Mouse (Mus musculus) hindbrain, embryonic 14.5 days (tissue): ENCODE measurements around the gene Cd40. TPM values are rescaled to one million over a fixed set of nuclear protein-coding genes. Genes with fewer than 3 reads are reported as not detected.

ENCODE experiments used
- ATAC-seq: fragments of 200-750 bp; cut with Nextera tagmentation; 2 replicates; pipeline ENCODE4 v1.8.0; 2017; ENCODE audit warnings: moderate number of reproducible peaks, mild to moderate bottlenecking, moderate TSS enrichment, moderate library complexity; ENCODE audit not compliant: low FRiP score
- DNase-seq: peaks from one replicate; pipeline ENCODE4 v3.0.0-alpha.2; 2015; ENCODE audit warnings: low spot score
- H3K27ac ChIP-seq: fragments of 300-500 bp; sonication (generic); 2 replicates; pipeline ENCODE4 v1.5.1; 2014; ENCODE audit warnings: mild to moderate bottlenecking, moderate library complexity
- H3K27me3 ChIP-seq: fragments of 300-500 bp; sonication (generic); 2 replicates; pipeline ENCODE4 v1.6.1; 2014; ENCODE audit warnings: mild to moderate bottlenecking, low read length, mixed read lengths; ENCODE audit not compliant: control insufficient read depth, insufficient read depth
- H3K36me3 ChIP-seq: fragments of 300-500 bp; sonication (generic); replicated peaks from 2 replicates; pipeline ENCODE4 v1.6.1; 2014; ENCODE audit not compliant: control insufficient read depth, insufficient read depth
- H3K4me1 ChIP-seq: fragments of 300-500 bp; sonication (generic); replicated peaks from 2 replicates; pipeline ENCODE4 v1.6.1; 2014; ENCODE audit warnings: antibody characterized with exemption, low read length, mixed read lengths; ENCODE audit not compliant: control insufficient read depth, insufficient read depth
- H3K4me2 ChIP-seq: fragments of 300-500 bp; sonication (generic); replicated peaks from 2 replicates; pipeline ENCODE4 v1.6.1; 2014; ENCODE audit warnings: mild to moderate bottlenecking, moderate library complexity
- H3K4me3 ChIP-seq: fragments of 300-500 bp; sonication (generic); replicated peaks from 2 replicates; pipeline ENCODE4 v1.5.1; 2014; ENCODE audit warnings: mild to moderate bottlenecking, low read length
- H3K9ac ChIP-seq: fragments of 300-500 bp; sonication (generic); 2 replicates; pipeline ENCODE4 v1.6.1; 2014
- H3K9me3 ChIP-seq: fragments of 300-500 bp; sonication (generic); 2 replicates; pipeline ENCODE4 v1.6.1; 2016; ENCODE audit warnings: low read length; ENCODE audit not compliant: control insufficient read depth
- WGBS: fragments of 180-500 bp; shearing (Covaris S2); extraction: QIAGEN DNeasy Blood & Tissue Kit; methylation state at CpG from one replicate; pipeline ENCODE4 v1.1.7; 2014; 5-methylcytosine and 5-hydroxymethylcytosine counted together
- polyA plus RNA-seq: library from polyadenylated mRNA; unstranded; fragments of >200 nt; fragmentation: Nextera tagmentation; extraction: Ambion mirVana; gene quantifications from 2 replicates; pipeline ENCODE4 v1.2.1, GENCODE M21; 2014

Cd40 gene
- polyA plus RNA-seq, 1 experiment from 2014 or later = 8.3 TPM

DNA sequence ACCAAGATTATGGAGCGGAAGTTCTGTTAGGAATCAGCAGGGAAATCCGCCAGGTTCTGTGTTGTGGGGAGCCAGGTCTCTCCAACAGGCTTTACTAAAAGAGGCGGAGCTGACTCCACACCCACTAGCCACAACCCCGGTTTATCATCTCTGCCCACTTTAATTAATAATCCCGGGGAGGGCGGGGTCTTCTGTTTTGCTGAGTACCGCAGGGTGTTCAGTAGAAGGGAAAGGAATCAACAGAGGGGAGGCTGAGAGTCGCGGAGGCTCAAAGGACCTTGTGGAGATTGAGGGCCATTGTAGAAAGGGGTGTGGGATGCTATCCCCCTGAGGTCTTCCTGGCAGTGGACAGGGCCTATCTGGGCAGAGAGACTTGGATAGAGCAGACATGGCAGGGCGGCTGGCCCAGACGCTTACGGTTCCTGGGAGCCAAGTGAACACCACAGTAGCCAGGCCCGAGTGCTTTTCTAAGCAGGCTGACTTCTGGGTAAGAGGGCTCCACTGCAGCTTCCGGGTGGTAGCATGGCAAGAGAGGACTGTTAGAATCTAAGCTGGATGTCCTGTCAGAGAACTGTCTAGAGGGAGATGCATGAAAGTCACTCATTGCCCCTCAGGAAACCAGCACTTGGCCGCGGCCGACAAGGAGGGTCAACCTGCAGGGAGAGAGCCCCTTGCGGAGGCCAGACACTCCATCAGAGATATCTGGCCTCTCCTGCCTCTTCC lies 4.4 kb upstream of the Cd40 start:
- Histone ChIP-seq H3K4me3 (no peak overlapping the region), H3K27me3 (no peaks in the 10 kb centered on the region), H3K9me3 (no peaks in the 10 kb centered on the region), H3K27ac (peak overlapping the region; percentile 54; the same call in 1 of the 2 replicates), H3K36me3 (no peaks in the 10 kb centered on the region), H3K4me2 (no peak overlapping the region), H3K4me1 (0 out of 2 replicates have a peak, but pooled peaks cover 4% of the 10 kb centered on the region), H3K9ac (no peak overlapping the region)
- 69% methylated on average over 18 of the region's 18 CpGs for WGBS
- ATAC-seq (no peak; the same call in 1 of the 2 replicates), DNase-seq (no peak)

DNA sequence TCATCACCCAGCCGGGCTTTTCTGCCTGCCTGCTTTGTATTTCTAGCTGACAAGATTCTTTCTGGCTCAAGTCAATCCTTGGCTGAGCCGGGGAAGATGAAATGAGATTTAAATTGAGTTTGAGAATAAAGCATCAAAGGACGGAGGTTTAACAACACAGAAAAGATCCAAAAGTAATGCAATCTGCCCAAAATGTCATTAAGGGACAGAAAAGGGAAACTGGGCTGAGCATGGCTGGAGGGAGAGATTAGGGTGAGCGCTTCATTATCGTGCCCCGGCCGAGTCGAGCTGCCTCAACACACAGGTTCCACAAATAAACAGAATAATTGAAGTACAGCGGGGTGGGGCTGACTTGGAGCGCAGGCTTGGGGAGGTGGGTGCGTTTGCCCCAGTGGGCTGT lies 3.9 kb upstream of the Cd40 start:
- peak overlapping the region; percentile 54; the same call in 1 of the 2 replicates for H3K27ac ChIP-seq
- H3K9me3 ChIP-seq = no peaks in the 10 kb centered on the region
- H3K9ac ChIP-seq = no peak overlapping the region
- no peak overlapping the region for H3K4me3 ChIP-seq
- no peak for ATAC-seq
- no peaks in the 10 kb centered on the region for H3K27me3 ChIP-seq
- DNase-seq = no peak
- H3K4me1 ChIP-seq = 0 out of 2 replicates have a peak, but pooled peaks cover 4% of the 10 kb centered on the region
- H3K36me3 ChIP-seq = no peaks in the 10 kb centered on the region
- WGBS = 50% methylated on average over 11 of the region's 11 CpGs
- no peak overlapping the region for H3K4me2 ChIP-seq

DNA sequence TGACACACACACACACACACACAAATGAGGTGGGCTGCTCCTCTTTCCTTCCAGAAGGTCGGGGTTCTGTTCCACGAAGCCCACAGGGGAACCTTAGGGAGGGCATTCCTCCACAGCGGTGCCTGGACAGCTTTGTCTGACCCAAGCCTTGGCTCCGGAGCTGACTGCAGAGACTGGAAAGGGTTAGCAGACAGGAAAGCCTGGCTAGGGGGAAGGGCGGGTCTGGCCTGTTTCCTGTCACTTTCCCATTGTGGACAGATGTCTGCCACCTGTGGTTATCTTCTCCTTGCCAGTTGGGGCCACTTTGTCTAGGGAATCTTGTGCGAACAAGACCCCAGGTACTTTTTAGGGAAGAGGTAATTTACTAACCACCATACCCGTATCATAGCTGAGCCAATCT lies 478 bp downstream of the Cd40 start:
- 15% methylated on average over 7 of the region's 7 CpGs for WGBS
- no peaks in the 10 kb centered on the region for H3K36me3 ChIP-seq
- H3K27me3 ChIP-seq = no peaks in the 10 kb centered on the region
- DNase-seq (no peak), ATAC-seq (no peak)
- 0 out of 2 replicates have a peak overlapping the region, but pooled peaks have one; percentile 7 for H3K4me2 ChIP-seq
- 0 out of 2 replicates have a peak, but pooled peaks cover 4% of the 10 kb centered on the region for H3K4me1 ChIP-seq
- H3K4me3 ChIP-seq = peak overlapping the region; percentile 3
- H3K9ac ChIP-seq = no peak overlapping the region
- H3K9me3 ChIP-seq = no peaks in the 10 kb centered on the region
- H3K27ac ChIP-seq = no peak overlapping the region

DNA sequence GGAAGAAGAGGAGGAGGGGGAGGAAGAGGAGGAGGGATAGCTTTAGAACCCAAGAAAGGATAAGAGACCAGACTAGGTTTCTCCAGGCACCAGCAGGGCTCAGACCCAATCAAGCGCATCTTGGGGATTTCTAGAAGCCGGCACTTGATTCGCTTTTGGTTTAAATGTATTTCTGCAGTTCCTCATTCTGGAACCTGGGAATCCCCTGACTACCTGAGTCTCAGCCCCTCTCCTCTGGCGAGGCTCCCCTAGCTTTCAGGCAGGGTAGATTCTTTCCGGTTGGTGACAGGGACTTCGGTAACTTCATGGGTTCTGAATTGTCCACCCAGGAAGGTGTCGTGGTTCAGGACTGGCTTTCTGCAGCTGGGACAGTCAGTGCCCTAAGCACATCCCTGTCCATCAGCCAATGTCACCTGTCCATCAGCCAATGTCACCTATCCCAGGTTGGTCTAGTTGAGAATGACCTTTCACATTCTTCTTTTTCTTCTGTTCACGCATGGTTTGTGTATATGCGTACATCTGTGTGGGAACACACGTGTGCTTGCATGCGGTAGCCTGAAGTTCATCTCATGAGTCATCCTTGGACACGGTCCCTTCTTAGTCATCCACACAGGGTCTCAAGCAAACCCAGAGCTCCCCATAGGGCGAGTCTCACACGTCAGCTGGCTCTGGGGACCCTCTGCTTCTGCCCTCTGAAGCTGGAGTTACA lies 1.1 kb downstream of the Cd40 start:
- Histone ChIP-seq H3K9me3 (no peaks in the 10 kb centered on the region), H3K4me3 (no peak overlapping the region), H3K4me1 (0 out of 2 replicates have a peak, but pooled peaks cover 4% of the 10 kb centered on the region), H3K36me3 (no peaks in the 10 kb centered on the region), H3K9ac (no peak overlapping the region), H3K27me3 (no peaks in the 10 kb centered on the region), H3K4me2 (0 out of 2 replicates have a peak overlapping the region, but pooled peaks have one; percentile 3), H3K27ac (no peak overlapping the region)
- DNase-seq (no peak), ATAC-seq (no peak)
- 82% methylated on average over 14 of the region's 14 CpGs for WGBS

DNA sequence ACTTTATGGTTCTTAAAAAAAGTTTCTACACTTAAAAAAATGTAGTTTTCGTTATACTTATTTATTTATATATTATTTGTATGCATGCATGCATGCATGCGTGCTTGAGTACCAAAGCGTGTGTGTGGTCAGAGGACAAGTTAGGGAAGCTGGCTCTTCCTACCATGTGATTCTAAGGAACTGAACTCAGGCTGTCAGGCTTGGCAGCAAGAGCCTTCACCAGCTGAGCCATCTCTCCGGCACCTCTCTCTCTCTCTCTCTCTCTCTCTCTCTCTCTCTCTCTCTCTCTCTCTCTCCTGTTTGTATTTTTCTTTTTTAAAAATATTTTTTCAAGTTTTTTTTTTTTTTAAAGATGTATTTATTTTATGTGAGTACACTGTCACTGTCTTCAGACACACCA lies 4.5 kb downstream of the Cd40 start:
- 93% methylated on average over 4 of the region's 4 CpGs for WGBS
- 0 out of 2 replicates have a peak, but pooled peaks cover 4% of the 10 kb centered on the region for H3K4me1 ChIP-seq
- H3K4me2 ChIP-seq = no peak overlapping the region
- ATAC-seq (no peak), DNase-seq (no peak)
- H3K9ac ChIP-seq = no peak overlapping the region
- H3K4me3 ChIP-seq = no peak overlapping the region
- H3K27ac ChIP-seq = no peak overlapping the region
- no peaks in the 10 kb centered on the region for H3K27me3 ChIP-seq
- H3K36me3 ChIP-seq = no peaks in the 10 kb centered on the region
- H3K9me3 ChIP-seq = no peaks in the 10 kb centered on the region

DNA sequence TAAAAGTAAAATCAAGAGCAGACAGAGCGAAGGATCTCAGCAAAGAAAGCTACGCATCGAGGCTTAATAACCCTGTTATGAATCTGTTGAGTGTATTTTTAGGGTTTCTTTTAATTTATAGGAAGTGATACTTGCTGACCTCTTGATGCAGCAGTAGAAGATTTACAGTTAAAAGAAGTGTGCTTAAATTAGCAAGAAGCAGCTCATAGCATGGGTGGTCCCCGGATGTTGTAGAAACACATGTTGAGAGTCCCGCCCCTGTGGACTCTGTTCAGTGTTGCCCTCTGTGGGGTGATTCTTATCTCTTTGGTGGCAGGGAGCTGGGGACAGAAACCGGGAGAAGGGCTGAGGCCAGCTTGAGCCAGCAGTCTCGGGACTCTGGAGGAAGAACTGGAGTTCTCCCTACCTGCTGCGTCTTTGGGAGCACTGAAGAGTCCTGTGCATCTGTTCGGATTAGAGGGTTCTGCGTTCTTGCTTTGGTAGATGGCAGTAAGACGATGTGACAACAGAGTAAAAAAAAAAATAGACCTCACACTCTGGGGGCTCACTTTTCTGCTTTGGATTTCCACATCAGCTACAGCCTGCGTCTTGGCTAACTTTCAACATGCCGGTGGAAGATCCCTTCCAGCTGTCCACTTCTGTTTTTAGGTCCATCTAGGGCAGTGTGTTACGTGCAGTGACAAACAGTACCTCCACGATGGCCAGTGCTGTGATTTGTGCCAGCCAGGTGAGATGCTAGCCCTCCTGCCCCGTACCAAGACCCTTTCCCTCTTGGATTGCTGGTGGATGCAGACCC lies 6.4 kb downstream of the Cd40 start:
- Histone ChIP-seq H3K4me1 (no peaks in the 10 kb centered on the region), H3K36me3 (no peaks in the 10 kb centered on the region), H3K27me3 (no peaks in the 10 kb centered on the region), H3K27ac (no peak overlapping the region), H3K4me3 (no peak overlapping the region), H3K9ac (no peak overlapping the region), H3K4me2 (no peak overlapping the region), H3K9me3 (no peaks in the 10 kb centered on the region)
- WGBS = 89% methylated on average over 16 of the region's 16 CpGs
- DNase-seq (no peak), ATAC-seq (no peak)

DNA sequence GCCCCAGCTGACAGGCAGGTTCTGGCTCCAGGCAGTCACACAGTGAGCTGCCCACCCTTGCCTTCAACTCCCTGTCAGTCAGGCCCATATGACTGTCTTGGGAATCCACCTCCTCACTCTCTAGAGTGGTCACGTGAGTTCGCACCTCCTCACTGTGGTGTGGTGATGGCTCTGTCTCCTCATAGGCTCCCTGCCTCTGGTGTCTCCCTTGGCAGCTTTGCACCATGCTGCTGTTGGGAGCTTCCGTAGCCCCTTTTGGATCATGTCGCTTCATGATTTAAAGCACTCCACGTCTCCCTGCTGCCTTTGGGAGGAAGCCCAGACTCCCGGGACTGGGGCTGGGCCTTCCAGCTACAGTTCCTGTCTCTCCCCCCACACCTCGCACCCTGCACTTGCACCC lies 9.1 kb downstream of the Cd40 start:
- Histone ChIP-seq H3K27ac (no peak overlapping the region), H3K9ac (no peak overlapping the region), H3K4me3 (no peak overlapping the region), H3K4me1 (no peaks in the 10 kb centered on the region), H3K4me2 (no peak overlapping the region), H3K9me3 (no peaks in the 10 kb centered on the region), H3K36me3 (no peaks in the 10 kb centered on the region), H3K27me3 (0 out of 2 replicates have a peak, but pooled peaks cover 3% of the 10 kb centered on the region)
- 52% methylated on average over 7 of the region's 7 CpGs for WGBS
- no peak for ATAC-seq
- DNase-seq = no peak

DNA sequence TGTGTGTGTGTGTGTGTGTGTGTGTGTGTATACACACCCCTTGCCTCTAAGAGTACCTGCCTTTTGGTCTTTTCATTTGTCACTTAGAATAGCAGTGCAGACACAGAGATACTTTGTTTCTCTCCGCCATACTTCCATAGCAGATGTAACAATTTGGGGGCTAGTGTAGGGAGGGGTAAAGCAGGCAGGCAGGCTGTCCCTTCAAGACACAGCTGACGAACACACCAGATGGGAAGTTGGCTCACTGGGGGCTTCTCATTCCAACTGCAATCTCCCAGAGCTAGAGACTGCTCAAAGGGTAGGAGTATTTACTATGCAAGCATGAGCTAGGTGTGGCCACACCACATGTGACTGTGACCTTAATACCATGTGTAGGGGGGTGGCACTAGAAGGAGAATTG lies 13.4 kb downstream of the Cd40 start:
- Histone ChIP-seq H3K27ac (no peak overlapping the region), H3K27me3 (peaks cover 16% of the 10 kb centered on the region; the same call in 1 of the 2 replicates), H3K9ac (no peak overlapping the region), H3K4me3 (no peak overlapping the region), H3K36me3 (no peaks in the 10 kb centered on the region), H3K4me2 (no peak overlapping the region), H3K4me1 (0 out of 2 replicates have a peak, but pooled peaks cover 2% of the 10 kb centered on the region), H3K9me3 (no peaks in the 10 kb centered on the region)
- ATAC-seq (no peak), DNase-seq (no peak)
- 64% methylated on average over 2 of the region's 2 CpGs for WGBS
